Mouse (Mus musculus) adipocyte (in vitro differentiated cells): Measurements from ENCODE around the gene Arhgef7.

ENCODE experiments used
- DNase-seq: peaks from one replicate; pipeline ENCODE4 v3.0.0-alpha.2; 2016; ENCODE audit warnings: low spot score

Gene Arhgef7

GRCm38 (mm10) chr8:11727651-11728481, at the start of gene Arhgef7:
Gene Arhgef7, plus strand, starts transcription at chr8:11727721.
- no peak for DNase-seq

DNA sequence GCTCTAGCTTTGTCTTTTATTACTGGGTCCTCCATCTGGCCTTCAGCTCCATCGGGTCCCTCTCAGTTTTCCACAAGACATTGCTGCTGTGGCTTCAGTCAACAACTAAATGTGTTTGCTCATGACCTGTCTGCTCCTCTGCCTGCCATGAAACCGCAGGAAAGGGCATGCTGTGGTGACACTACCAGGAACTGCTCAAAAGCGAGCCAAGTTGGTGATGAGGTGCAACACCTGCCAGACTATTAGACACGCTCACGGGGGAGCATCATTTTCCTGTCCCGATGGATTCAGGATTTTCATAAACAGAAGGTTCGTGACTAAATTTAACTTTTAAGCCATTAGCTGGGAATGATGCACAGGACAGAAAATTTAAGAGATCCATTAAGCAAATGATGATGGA, 43.0 kb upstream of the Arhgef7 start:
- DNase-seq, result no peak

GRCm38 (mm10) chr8:11687251-11687650, 40.3 kb upstream of the Arhgef7 start:
- no peak for DNase-seq

DNA sequence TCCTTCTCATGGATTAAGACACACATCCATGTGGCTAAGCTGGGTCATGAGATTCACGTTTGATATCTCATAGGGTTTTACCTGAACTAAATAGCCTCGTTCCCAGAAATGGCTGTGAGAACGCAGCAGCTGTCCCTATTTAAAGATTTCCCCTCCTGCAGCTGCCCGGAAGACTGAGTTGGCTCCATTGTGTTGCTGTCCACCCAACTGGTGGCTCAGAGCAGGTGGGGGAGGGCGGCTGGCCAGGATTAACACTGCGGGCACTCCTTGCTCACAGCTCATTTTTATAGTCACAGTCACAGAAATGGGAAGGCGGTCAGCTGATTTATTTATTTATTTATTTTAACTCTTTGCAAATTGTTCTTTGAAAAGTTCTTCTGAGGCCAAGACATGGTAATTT, 37.6 kb upstream of the Arhgef7 start:
- no peak for DNase-seq

DNA sequence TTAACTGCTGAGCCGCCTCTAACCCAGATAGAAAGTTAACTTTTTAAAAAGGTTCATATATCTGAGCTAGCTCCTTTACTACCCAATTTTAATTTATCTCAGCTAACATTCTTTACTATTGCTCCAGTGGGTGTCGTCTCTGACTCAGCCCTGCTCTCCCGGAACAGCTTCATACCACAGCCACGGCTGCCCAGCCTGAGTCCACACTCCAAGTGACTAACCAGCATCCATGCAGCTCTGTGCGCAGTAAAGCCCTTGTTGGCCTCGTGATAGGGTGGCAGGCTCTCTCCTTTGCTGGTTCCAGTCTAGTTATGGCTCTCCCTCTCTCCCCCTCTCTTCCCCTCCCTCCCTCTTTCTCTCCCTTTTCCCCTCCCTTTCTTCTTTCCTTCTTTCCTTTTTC, 36.2 kb upstream of the Arhgef7 start:
- DNase-seq, result no peak

DNA sequence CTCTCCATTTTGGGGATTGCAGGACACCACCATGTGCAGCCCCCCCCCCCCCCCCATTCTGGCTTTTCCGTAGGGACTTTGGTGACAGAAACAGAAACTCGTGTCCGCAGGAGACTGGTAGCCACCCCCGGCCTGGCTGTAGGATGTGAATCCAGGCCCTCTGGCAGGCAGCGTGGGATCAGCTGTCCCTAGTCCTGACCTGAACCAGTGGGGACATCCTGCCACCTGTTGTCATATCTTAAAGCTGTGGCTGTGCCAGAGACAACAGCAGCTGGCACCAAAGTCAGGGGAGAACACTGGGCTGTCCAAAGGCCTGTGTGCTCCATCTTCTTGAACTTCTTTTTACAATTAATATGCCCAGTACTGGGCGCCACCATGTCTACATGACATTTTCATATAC, 35.8 kb upstream of the Arhgef7 start:
- DNase-seq, result no peak

DNA sequence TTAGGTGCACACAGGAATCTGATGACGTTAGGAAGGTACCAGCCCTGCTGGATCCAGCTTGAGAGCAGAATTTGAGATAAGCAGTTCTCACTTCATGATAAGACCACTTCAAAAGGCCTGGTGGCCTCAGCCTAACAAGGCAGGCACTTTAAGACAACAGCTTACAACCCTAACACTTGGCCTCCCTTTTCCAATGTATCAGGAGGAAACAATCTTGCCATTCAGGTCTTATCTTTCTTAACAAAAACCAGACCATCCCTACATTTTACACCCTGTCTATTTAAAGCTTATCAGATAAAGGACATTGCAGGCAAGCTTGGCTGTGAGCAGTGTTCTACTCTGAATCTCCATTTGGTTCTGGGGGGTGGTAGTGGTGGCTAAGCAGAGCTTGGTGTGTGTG, 35.1 kb upstream of the Arhgef7 start:
- no peak for DNase-seq

DNA sequence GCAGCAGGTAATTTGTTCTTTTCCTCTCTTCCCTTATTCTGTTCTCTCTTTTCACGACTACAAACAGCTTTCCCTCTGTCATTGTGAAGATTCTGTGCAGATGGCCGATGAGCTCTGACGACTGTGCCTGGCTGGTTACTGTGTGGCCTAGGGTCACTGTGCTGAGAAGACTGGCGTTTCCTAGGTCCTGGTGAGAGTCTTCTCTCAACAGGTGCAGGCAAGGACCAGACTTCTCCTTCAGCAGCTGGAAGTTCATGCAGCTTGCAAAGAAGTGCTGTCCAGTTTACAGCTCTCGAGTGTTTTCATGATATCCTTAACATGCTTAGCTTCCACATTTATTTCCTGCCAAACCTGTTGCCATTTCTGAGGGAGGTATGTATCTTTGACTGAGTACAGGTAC, 33.5 kb upstream of the Arhgef7 start:
- DNase-seq, result no peak

- no peak for DNase-seq
These were observed 31.3 kb upstream of the Arhgef7 start for GRCm38 (mm10) chr8:11696176-11696575.

DNA sequence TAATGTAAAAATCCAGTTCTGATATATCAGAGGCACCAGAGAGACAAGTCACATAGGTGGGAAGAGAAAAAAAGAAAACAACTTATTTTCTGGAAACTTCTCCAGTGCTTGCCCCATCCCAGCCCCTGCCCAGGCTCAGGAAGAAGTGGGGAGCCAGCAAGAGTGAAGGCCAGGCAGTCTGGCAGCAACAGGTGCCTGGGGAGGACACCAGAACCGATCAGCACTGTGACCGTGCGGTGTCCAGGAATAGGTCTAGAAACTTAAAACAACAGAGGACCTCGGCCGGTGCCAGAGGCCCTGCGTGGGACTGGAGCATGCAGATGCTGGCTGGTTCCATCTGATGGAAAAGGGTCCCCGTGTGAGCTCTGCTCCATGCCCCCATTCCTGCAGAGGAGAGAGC, 30.1 kb upstream of the Arhgef7 start:
- DNase-seq, result no peak

GRCm38 (mm10) chr8:11699442-11700001, 28.0 kb upstream of the Arhgef7 start:
- no peak for DNase-seq

DNA sequence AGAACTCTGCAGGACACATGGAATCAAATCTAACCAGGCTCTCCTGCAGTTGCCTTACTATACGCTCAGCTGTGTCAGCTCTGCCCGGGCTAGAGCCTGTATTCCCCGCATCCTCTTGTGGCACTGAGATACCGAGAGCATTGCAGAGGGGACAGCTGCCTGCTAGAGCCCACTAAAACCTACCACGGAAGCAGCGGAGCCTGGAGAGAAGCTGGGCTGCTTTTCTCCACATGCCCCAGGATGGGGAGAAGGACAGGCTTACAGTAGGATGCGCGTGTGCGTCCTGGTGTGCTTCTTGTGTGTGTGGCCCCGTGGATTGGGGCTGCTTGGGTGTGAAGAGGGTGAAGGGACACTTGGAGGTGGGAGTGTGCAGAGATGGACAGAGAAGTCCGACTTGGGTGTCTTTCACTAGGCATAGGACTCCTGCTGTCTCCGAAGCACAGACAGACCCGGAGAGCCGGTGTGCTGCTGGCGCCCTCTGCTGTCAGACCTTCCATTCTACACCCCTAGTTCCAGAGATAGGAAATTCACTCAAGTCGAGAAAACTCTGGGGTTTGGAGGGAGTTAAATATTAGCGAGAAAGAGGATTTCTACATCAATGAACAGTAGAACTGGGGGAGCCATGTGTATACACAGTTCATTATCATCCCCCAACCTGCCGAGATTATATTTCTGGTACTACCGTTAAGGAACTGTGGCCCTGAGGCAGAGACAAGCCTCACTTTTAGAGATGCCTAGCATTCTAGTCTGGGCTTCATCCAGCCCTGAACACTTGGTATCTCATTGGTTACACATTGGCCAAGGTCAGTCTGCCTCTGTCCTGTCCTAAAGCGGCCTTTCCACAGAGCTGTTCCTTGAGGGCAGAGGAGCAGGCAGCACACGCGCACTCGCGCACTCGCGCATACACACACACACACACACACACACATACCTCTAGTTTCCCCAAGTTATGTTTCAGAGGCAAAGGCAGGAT, 27.2 kb upstream of the Arhgef7 start:
- DNase-seq, result peak; percentile 81

DNA sequence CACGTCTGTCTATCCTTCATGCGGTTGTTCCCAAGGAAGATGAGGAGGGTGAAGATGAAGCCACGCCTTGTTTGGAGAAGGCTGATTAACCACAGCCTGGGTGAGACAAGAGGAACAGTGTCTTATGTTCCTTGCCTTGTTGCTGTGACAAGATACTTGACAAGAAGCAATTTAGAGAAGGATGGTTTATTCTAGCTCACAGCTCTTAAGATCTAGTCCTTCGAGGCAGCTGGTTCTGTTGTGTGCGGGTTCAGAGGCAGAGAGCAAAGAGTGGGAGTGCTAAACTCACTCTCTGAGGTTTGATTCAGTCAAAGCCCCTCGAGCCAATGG, 26.5 kb upstream of the Arhgef7 start, which contains the start of gene 1700016D06Rik:
Gene 1700016D06Rik (minus strand): TSS at position 31 of the 330 bp plus-strand sequence.
- DNase-seq, result no peak

- no peak for DNase-seq
These were observed 26.1 kb upstream of the Arhgef7 start for GRCm38 (mm10) chr8:11701428-11701827.

DNA sequence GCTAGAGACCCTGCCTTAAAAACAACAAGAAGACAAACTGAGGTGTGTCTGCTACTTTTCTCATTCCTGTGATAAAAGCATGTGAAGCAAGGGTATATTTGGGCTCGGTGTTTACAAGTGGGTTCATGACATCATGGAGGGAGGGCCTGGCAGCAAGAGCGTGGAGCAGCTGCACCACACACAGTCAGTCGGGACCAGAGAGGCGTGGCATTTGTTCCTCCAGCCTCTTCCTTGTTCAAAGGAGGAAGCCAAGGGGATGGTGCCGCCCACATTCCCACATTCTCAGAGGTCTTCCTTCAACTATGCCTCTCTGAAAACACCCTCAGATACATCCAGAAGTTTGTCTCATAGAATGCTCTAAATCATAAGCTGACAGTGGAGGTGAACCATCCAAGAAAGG, 23.7 kb upstream of the Arhgef7 start:
- no peak for DNase-seq

DNA sequence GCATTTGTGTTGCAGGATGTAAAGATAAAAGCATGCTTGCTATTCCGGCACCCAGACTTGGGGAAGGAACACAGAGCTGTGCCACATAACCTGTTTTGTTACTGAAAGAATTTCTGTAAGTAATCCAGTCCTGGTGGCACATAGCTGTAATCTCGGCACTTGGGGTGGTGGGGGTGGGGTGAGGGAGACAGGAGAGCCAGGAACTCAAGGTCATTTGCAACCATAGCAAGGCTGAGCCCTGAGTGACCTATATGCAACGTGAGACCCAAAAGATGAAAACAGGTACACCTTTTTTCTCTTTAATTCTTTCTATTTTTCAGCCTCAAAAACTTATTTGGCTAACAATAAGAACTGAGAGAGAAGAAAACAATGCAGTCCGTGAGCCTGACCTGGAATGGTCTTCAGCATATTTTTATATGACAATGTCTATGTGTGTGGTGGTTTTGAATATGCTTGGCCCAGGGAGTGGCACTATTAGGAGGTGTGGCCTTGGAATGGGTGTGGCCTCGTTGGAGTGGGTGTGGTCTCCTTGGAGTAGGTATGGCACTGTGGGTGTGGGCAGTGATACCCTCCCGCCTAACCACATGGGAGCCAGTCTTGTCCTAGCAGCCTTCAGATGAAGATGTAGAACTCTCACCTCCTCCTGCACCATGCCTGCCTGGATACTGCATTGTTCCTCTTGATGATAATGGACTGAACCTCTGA, 22.7 kb upstream of the Arhgef7 start:
- DNase-seq, result no peak

DNA sequence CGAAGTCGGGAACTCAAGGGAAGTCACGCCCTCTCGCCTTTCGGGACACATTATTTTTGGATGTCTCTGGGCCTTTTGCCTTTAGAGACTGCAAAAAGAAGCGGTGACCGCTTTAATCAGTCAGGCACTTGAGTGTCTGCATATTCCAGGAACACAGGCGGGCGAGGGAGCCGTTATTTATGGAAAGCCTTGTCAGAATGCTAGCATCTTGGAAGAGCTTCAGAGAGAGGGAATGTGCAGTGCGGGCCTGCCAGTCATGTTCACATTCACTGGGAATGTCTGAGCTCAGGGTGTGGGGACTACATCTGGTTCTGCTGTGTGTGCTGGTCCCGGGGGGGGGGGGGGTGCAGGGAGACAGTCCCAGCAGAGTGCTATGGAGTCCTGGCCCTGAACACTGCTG, 21.7 kb upstream of the Arhgef7 start:
- DNase-seq, result no peak

DNA sequence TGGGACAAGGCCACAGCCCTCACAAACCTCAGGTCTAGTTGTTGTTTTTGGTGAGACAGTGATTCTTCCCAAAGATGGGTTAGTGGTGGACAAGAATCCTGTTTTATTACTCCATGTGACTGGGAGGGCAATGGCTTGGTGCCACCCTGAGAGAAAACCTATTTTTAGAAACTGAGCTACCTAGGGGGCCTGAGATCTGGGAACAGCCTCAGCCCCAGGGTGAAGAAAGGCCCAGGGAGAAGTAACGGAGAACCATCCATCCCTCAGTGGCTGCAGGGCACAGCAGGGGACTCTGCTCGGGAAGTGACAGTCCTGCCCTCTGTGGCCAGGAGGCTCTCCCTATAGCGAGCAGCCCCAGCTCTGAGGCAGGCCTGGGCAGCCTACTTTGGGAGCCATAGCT, 19.8 kb upstream of the Arhgef7 start:
- no peak for DNase-seq

DNA sequence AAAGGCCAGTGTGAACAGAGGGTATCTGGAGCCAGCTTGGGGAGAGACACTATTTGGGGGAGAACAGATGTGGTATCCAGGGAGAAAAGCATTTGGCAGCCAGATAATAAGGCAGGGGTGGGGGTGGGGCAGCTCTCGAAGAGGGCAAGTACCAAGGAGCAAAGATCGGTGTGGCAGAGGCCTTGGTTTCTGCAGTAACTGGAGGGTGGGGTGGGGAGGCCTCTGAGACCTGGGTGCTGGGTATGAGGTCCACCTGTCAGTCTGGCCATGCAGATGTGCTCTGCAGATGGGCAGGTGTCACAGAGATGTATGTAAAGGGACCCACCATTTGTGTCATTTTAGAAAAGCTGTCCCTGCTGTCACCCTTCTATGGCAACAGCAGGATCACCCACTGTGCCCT, 18.7 kb upstream of the Arhgef7 start:
- no peak for DNase-seq

DNA sequence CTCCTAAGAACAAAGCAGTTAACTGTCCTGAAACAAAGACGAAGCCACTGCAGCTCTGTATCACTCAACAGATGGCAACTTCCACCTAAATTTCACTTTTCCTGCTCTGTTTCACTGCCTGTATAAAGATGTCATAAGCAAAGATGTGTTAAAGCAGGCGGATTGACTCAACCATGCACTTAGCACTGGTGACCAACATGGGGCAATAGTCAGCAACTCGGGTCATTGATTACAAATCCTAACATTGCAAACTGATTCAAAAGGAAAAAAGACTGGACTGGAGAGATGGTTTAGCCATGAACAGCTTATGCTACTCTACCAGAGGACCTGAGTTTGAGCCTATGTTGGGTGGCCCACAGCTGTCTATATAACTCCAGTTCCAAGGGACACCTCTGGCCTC, 18.0 kb upstream of the Arhgef7 start:
- no peak for DNase-seq

DNA sequence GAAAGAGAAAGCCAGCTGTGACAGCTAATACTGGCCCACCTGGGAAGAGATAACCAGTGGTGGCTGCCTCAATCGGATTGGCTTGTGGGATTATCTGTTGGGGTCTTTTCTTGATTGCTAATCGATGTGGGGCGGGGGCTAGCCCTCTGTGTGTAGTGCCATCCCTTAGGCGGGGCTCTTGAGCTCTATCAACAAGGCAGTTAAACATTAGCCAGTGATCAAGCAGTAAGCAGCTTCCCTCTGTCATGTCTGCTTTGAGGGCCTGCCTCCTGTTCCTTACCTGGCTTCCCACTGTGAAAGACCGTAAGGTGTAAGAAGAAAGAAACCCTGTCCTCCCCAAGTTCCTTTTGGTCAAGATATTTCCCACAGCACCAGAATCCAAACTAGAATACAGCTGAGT, 17.1 kb upstream of the Arhgef7 start:
- DNase-seq, result no peak

- no peak for DNase-seq
These were observed 15.3 kb upstream of the Arhgef7 start for GRCm38 (mm10) chr8:11712244-11712643.
